Mouse (Mus musculus): ENCODE data around the gene Olfr418. TPM values are rescaled to one million over a fixed set of nuclear protein-coding genes. Genes with fewer than 3 reads are reported as not detected.

The Olfr418 gene
- polyA plus RNA-seq, 1 experiment = not detected

- no peak for TF ChIP-seq TCF3 (IDR thresholded peaks at IDR 0.05; ENCODE audit: insufficient read length, low read depth)
- no peak for TF ChIP-seq MYOD1 (IDR thresholded peaks at IDR 0.05; ENCODE audit: control insufficient read depth in 1 of 3, insufficient read length in 2 of 3, low read depth in 2 of 3)
- no peak for TF ChIP-seq USF1 (IDR thresholded peaks at IDR 0.05; ENCODE audit: low read depth)
- TF ChIP-seq TCF12 (IDR thresholded peaks at IDR 0.05; ENCODE audit: insufficient read depth, poor library complexity, severe bottlenecking) = no peak
- no peak for TF ChIP-seq SRF (IDR thresholded peaks at IDR 0.05; ENCODE audit: control insufficient read depth, insufficient read length, low read depth)
- TF ChIP-seq REST (IDR thresholded peaks at IDR 0.05; ENCODE audit: insufficient read depth, insufficient read length) = no peak
- no peak for TF ChIP-seq POLR2A (IDR thresholded peaks at IDR 0.05; ENCODE audit: insufficient read length, low read depth)
- no peak for TF ChIP-seq POLR2AphosphoS2 (IDR thresholded peaks at IDR 0.05; ENCODE audit: insufficient read length, low read depth)
- no peak for TF ChIP-seq CEBPB (IDR thresholded peaks at IDR 0.05; ENCODE audit: insufficient read depth, poor library complexity, severe bottlenecking)
- no peak for TF ChIP-seq E2F4 (IDR thresholded peaks at IDR 0.05; ENCODE audit: insufficient read depth)
- no peak for TF ChIP-seq MAX (IDR thresholded peaks at IDR 0.05; ENCODE audit: low read depth)
- no peak for TF ChIP-seq MYOG (IDR thresholded peaks at IDR 0.05; ENCODE audit: control insufficient read depth in 1 of 3, insufficient read depth in 1 of 3, insufficient read length in 2 of 3, low read depth in 2 of 3)
- no peak overlapping the region for H3K4me3 ChIP-seq
- no peak overlapping the region for H3K4me2 ChIP-seq (ENCODE audit: low read depth)
- no peaks in the 10 kb centered on the region for H3K27me3 ChIP-seq (ENCODE audit: control insufficient read depth, insufficient read depth, insufficient read length)
- no peaks in the 10 kb centered on the region for H3K79me2 ChIP-seq (ENCODE audit: control insufficient read depth, insufficient read depth)
- H3K36me3 ChIP-seq (ENCODE audit: control insufficient read depth, insufficient read depth) = no peaks in the 10 kb centered on the region
- no peak overlapping the region for H3ac ChIP-seq (ENCODE audit: control insufficient read depth, insufficient read length)
Measured at GRCm38 (mm10) chr1:173322249-173322627, 56.4 kb downstream of the Olfr418 start.

Other genes with a start within 250 kb of the Olfr418 start
- gene Olfr1408, start 128.6 kb upstream of the Olfr418 start, polyA plus RNA-seq (2012; fragmentation: generic; extraction: Trizol) = not detected
- not detected for gene Olfr1406, start 75.4 kb upstream of the Olfr418 start, polyA plus RNA-seq (2012; fragmentation: generic; extraction: Trizol)
- not detected for gene Olfr218, start 68.2 kb upstream of the Olfr418 start, polyA plus RNA-seq (2012; fragmentation: generic; extraction: Trizol)
- not detected for gene Olfr1404, start 53.6 kb upstream of the Olfr418 start, polyA plus RNA-seq (2012; fragmentation: generic; extraction: Trizol)
- not detected for gene Fcer1a, start 38.8 kb upstream of the Olfr418 start, polyA plus RNA-seq (2012; fragmentation: generic; extraction: Trizol)
- gene Mptx2, start 11.8 kb downstream of the Olfr418 start, polyA plus RNA-seq (2012; fragmentation: generic; extraction: Trizol) = not detected
- not detected for gene Ackr1, start 67.7 kb downstream of the Olfr418 start, polyA plus RNA-seq (2012; fragmentation: generic; extraction: Trizol)
- gene Aim2, start 84.9 kb downstream of the Olfr418 start, polyA plus RNA-seq (2012; fragmentation: generic; extraction: Trizol) = 5.7 TPM
- 0.19 TPM for gene Cadm3, start 101.7 kb downstream of the Olfr418 start, polyA plus RNA-seq (2012; fragmentation: generic; extraction: Trizol)
- 0.01 TPM for gene Ifi206, start 225.0 kb downstream of the Olfr418 start, polyA plus RNA-seq (2012; fragmentation: generic; extraction: Trizol)

All from myocyte (in vitro differentiated cells).